Mouse (Mus musculus) embryonic facial prominence, embryonic 14.5 days (tissue): ENCODE data around the gene Gm13278. TPM values are rescaled to one million over a fixed set of nuclear protein-coding genes. Genes with fewer than 3 reads are reported as not detected.

Experiments used
- ATAC-seq: fragments of 200-750 bp; cut with Nextera tagmentation; 2 replicates; pipeline ENCODE4 v1.8.0; 2017; ENCODE audit warnings: low read depth, moderate number of reproducible peaks, moderate TSS enrichment
- DNase-seq: peaks from one replicate; pipeline ENCODE4 v3.0.0-alpha.2; 2015; ENCODE audit warnings: low spot score
- H3K27ac ChIP-seq: fragments of 300-500 bp; sonication (generic); replicated peaks from 2 replicates; pipeline ENCODE4 v1.5.1; 2014; ENCODE audit warnings: low read depth, mild to moderate bottlenecking, low read length, moderate library complexity
- H3K27me3 ChIP-seq: fragments of 300-500 bp; sonication (generic); replicated peaks from 2 replicates; pipeline ENCODE4 v1.6.1; 2014; ENCODE audit warnings: low read length; ENCODE audit not compliant: control insufficient read depth, insufficient read depth
- H3K36me3 ChIP-seq: fragments of 300-500 bp; sonication (generic); 2 replicates; pipeline ENCODE4 v1.6.1; 2014; ENCODE audit warnings: low read length, mixed read lengths; ENCODE audit not compliant: control insufficient read depth, insufficient read depth
- H3K4me1 ChIP-seq: fragments of 300-500 bp; sonication (generic); 2 replicates; pipeline ENCODE4 v1.6.1; 2014; ENCODE audit warnings: antibody characterized with exemption, low read length; ENCODE audit not compliant: control insufficient read depth, insufficient read depth
- H3K4me2 ChIP-seq: fragments of 300-500 bp; sonication (generic); 2 replicates; pipeline ENCODE4 v1.6.1; 2014; ENCODE audit warnings: low read depth, mild to moderate bottlenecking, low read length, moderate library complexity, mixed read lengths
- H3K4me3 ChIP-seq: fragments of 300-500 bp; sonication (generic); 2 replicates; pipeline ENCODE4 v1.5.1; 2014; ENCODE audit warnings: low read depth, mild to moderate bottlenecking, low read length
- H3K9ac ChIP-seq: fragments of 300-500 bp; sonication (generic); 2 replicates; pipeline ENCODE4 v1.6.1; 2014; ENCODE audit warnings: low read depth, mild to moderate bottlenecking, low read length, moderate library complexity, mixed read lengths
- H3K9me3 ChIP-seq: fragments of 300-500 bp; sonication (generic); 2 replicates; pipeline ENCODE4 v1.6.1; 2016; ENCODE audit warnings: low read length; ENCODE audit not compliant: control insufficient read depth
- WGBS: fragments of 180-500 bp; shearing (Covaris S2); extraction: QIAGEN DNeasy Blood & Tissue Kit; methylation state at CpG from one replicate; pipeline ENCODE4 v1.1.7; 2014; 5-methylcytosine and 5-hydroxymethylcytosine counted together
- polyA plus RNA-seq: library from polyadenylated mRNA; unstranded; fragments of >200 nt; fragmentation: Nextera tagmentation; extraction: Ambion mirVana; gene quantifications from 2 replicates; pipeline ENCODE4 v1.2.1, GENCODE M21; 2014

Gene Gm13278
- polyA plus RNA-seq, 1 experiment from 2014 or later: not detected

- H3K4me1 ChIP-seq: no peaks in the 10 kb centered on the region
These were observed 47.5 kb downstream of the Gm13278 start for GRCm38 (mm10) chr4:88838828-88839227.

GRCm38 (mm10) chr4:88840058-88840457, 48.7 kb downstream of the Gm13278 start:
- no peaks in the 10 kb centered on the region for H3K4me1 ChIP-seq
- H3K4me2 ChIP-seq: no peak overlapping the region
- 62% methylated on average over 3 of the region's 3 CpGs for whole genome bisulfite sequencing
- DNase-seq (no peak), ATAC-seq (no peak)
- H3K27me3 ChIP-seq: no peaks in the 10 kb centered on the region
- H3K36me3 ChIP-seq: no peaks in the 10 kb centered on the region
- no peaks in the 10 kb centered on the region for H3K9me3 ChIP-seq
- H3K27ac ChIP-seq: no peak overlapping the region
- no peak overlapping the region for H3K4me3 ChIP-seq
- H3K9ac ChIP-seq: no peak overlapping the region

More at GRCm38 (mm10) chr4:88838828-88839227, 47.5 kb downstream of the Gm13278 start:
- Histone ChIP-seq H3K9me3 (no peaks in the 10 kb centered on the region), H3K27me3 (no peaks in the 10 kb centered on the region), H3K36me3 (no peaks in the 10 kb centered on the region), H3K9ac (no peak overlapping the region), H3K27ac (no peak overlapping the region), H3K4me3 (no peak overlapping the region), H3K4me2 (no peak overlapping the region)
- ATAC-seq (no peak), DNase-seq (peak; percentile 8)
- 39% methylated on average over 3 of the region's 3 CpGs for WGBS

GRCm38 (mm10) chr4:88841438-88841911, 50.1 kb downstream of the Gm13278 start, which contains the start of gene Ifna4:
Ifna4 (plus strand) TSS chr4:88841861.
- no peak within 1 kb of the TSS for H3K27ac ChIP-seq
- WGBS: 41% methylated on average over 2 of the region's 2 CpGs
- DNase-seq (no peak), ATAC-seq (no peak)
- no peaks in the 10 kb centered on the region for H3K36me3 ChIP-seq
- no peak within 1 kb of the TSS for H3K9ac ChIP-seq
- no peak within 1 kb of the TSS for H3K4me3 ChIP-seq
- no peak within 1 kb of the TSS for H3K4me2 ChIP-seq
- H3K4me1 ChIP-seq: no peaks in the 10 kb centered on the region
- H3K9me3 ChIP-seq: no peaks in the 10 kb centered on the region
- no peaks in the 10 kb centered on the region for H3K27me3 ChIP-seq

Other genes starting within 250 kb of the Gm13278 start
- gene Ifna15, start 233.3 kb upstream of the Gm13278 start, polyA plus RNA-seq: not detected in 2 replicates
- gene Ifna14, start 219.8 kb upstream of the Gm13278 start, polyA plus RNA-seq: not detected in 2 replicates
- gene Ifna9, start 199.2 kb upstream of the Gm13278 start, polyA plus RNA-seq: not detected in 2 replicates
- gene Ifna12, start 188.2 kb upstream of the Gm13278 start, polyA plus RNA-seq: not detected in 2 replicates
- not detected in 2 replicates for gene C87499, start 157.1 kb upstream of the Gm13278 start, polyA plus RNA-seq
- not detected in 2 replicates for gene Ifna13, start 147.1 kb upstream of the Gm13278 start, polyA plus RNA-seq
- not detected in 2 replicates for gene Ifna16, start 114.6 kb upstream of the Gm13278 start, polyA plus RNA-seq
- gene Ifna2, start 107.6 kb upstream of the Gm13278 start, polyA plus RNA-seq: not detected in 2 replicates
- gene Ifnab, start 100.2 kb upstream of the Gm13278 start, polyA plus RNA-seq: not detected in 2 replicates
- 1.2 and 2.0 TPM in 2 replicates for gene Gm26566, start 69.7 kb upstream of the Gm13278 start, polyA plus RNA-seq
- 126 and 129 TPM in 2 replicates for gene Klhl9, start 69.1 kb upstream of the Gm13278 start, polyA plus RNA-seq
- not detected in 2 replicates for gene Gm13271, start 36.7 kb upstream of the Gm13278 start, polyA plus RNA-seq
- 0.17 and 0.28 TPM in 2 replicates for gene Gm13283, start 31.4 kb upstream of the Gm13278 start, polyA plus RNA-seq
- gene Gm13290, start 17.7 kb upstream of the Gm13278 start, polyA plus RNA-seq: 0.48 TPM in 1 of 2 replicates, not detected in the other
- not detected in 2 replicates for gene Gm13289, start 14.6 kb upstream of the Gm13278 start, polyA plus RNA-seq
- gene Gm13272, start 11.7 kb upstream of the Gm13278 start, polyA plus RNA-seq: not detected in 2 replicates
- gene Ifnz, start 9.4 kb upstream of the Gm13278 start, polyA plus RNA-seq: 0.16 and 0.31 TPM in 2 replicates
- not detected in 2 replicates for gene Gm13276, start 5.8 kb upstream of the Gm13278 start, polyA plus RNA-seq
- not detected in 2 replicates for gene Gm13277, start 2.9 kb upstream of the Gm13278 start, polyA plus RNA-seq
- not detected in 2 replicates for gene Gm13275, start 2.9 kb downstream of the Gm13278 start, polyA plus RNA-seq
- gene Gm13279, start 5.8 kb downstream of the Gm13278 start, polyA plus RNA-seq: not detected in 2 replicates
- gene Gm13285, start 8.1 kb downstream of the Gm13278 start, polyA plus RNA-seq: 0.67 and 0.74 TPM in 2 replicates
- 0.54 TPM in 1 of 2 replicates, not detected in the other for gene Gm13287, start 11.7 kb downstream of the Gm13278 start, polyA plus RNA-seq
- 0.21 TPM in 1 of 2 replicates, not detected in the other for gene Gm13288, start 14.0 kb downstream of the Gm13278 start, polyA plus RNA-seq
- gene Ifna7, start 24.7 kb downstream of the Gm13278 start, polyA plus RNA-seq: not detected in 2 replicates
- not detected in 2 replicates for gene Ifna11, start 28.4 kb downstream of the Gm13278 start, polyA plus RNA-seq
- gene Ifna6, start 35.9 kb downstream of the Gm13278 start, polyA plus RNA-seq: not detected in 2 replicates
- gene Ifna5, start 44.0 kb downstream of the Gm13278 start, polyA plus RNA-seq: not detected in 2 replicates
- not detected in 2 replicates for gene Ifna4, start 50.3 kb downstream of the Gm13278 start, polyA plus RNA-seq
- not detected in 2 replicates for gene Ifna1, start 58.5 kb downstream of the Gm13278 start, polyA plus RNA-seq
- not detected in 2 replicates for gene Ifne, start 88.7 kb downstream of the Gm13278 start, polyA plus RNA-seq